Mouse (Mus musculus) embryonic fibroblast, embryonic 13.5 days (primary cell): Measurements from ENCODE around the gene Cnrip1. TPM values are rescaled to one million over a fixed set of nuclear protein-coding genes. Genes with fewer than 3 reads are reported as not detected.

Experiments
- H3K27ac ChIP-seq: 2 replicates; pipeline ENCODE4 v1.5.1; 2012; ENCODE audit warnings: low read length, control low read depth, inconsistent platforms; ENCODE audit not compliant: insufficient read depth
- H3K4me1 ChIP-seq: 2 replicates; pipeline ENCODE4 v1.6.1; 2011; ENCODE audit warnings: low read length; ENCODE audit not compliant: control insufficient read depth, insufficient read depth
- H3K4me3 ChIP-seq: 2 replicates; pipeline ENCODE4 v1.5.1; 2011; ENCODE audit warnings: mild to moderate bottlenecking, control low read depth, low read length; ENCODE audit not compliant: insufficient read depth
- CTCF ChIP-seq: IDR thresholded peaks from 2 replicates; pipeline ENCODE4 v1.5.1; 2011; ENCODE audit warnings: mild to moderate bottlenecking, control low read depth, low read length, moderate library complexity, borderline replicate concordance; ENCODE audit not compliant: insufficient read depth
- POLR2A ChIP-seq: IDR thresholded peaks from 2 replicates; pipeline ENCODE4 v1.6.1; 2011; ENCODE audit warnings: low read depth, mild to moderate bottlenecking, control low read depth, low read length, moderate library complexity
- polyA plus RNA-seq: library from polyadenylated mRNA; stranded (reverse); fragments of >200 nt; gene quantifications from 2 replicates; pipeline ENCODE4 v1.2.4, GENCODE M21; 2011; ENCODE audit warnings: low read depth; ENCODE audit not compliant: missing spikeins, insufficient read length

The Cnrip1 gene
- polyA plus RNA-seq, 1 experiment: 25.9 TPM

GRCm38 (mm10) chr11:17106936-17107335, 55.5 kb downstream of the Cnrip1 start:
- Histone ChIP-seq H3K4me1 (no peaks in the 10 kb centered on the region), H3K27ac (no peak overlapping the region)
- no peak for TF ChIP-seq POLR2A
- TF ChIP-seq CTCF: no peak

DNA sequence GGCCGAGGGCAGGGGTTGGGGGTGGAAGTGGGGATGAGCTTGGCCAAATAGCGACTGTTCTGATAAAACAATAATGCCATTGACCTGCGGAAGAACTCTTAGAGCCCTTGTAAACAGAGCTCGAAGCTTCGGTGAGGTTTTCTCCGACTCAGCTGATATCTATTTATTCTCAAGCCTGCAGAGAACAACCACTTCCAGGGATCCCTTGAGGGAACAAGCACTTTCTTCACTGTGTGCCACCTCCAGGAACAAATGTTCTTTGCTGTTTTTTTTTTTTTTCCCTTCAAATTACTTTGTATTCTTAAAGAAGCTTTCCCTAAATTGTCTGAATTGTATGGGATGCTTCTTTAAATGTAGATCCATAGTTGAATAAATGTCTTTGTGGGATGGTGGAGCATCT, 56.0 kb downstream of the Cnrip1 start:
- Histone ChIP-seq H3K4me3 (no peak overlapping the region), H3K27ac (no peak overlapping the region), H3K4me1 (no peaks in the 10 kb centered on the region)
- TF ChIP-seq CTCF (no peak), POLR2A (no peak)

More at GRCm38 (mm10) chr11:17106936-17107335, 55.5 kb downstream of the Cnrip1 start:
- H3K4me3 ChIP-seq: no peak overlapping the region

GRCm38 (mm10) chr11:17112419-17113090, 61.2 kb downstream of the Cnrip1 start:
- no peak overlapping the region for H3K4me3 ChIP-seq
- no peaks in the 10 kb centered on the region for H3K4me1 ChIP-seq
- TF ChIP-seq CTCF (no peak), POLR2A (no peak)
- H3K27ac ChIP-seq: no peak overlapping the region

DNA sequence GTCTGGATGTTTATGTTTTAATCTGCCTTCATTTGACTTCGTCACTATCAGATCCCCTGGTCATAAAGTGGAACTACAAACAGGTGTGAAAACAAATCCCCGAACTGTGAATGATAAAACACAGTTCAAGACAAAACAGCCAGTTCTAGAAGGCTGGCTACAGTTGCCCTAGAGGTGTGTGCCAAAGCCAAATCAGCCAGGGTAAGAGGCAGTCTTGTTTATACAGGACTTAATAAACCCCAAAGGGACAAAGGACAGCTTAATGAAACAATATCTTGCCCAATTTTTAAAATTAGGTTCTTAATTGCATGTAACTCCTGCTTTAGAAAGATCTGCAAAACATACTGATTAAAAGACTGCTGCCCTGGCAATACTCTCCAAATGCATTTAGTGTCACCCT, 75.0 kb downstream of the Cnrip1 start:
- no peak for TF ChIP-seq CTCF
- TF ChIP-seq POLR2A: no peak
- no peak overlapping the region for H3K27ac ChIP-seq

More for the DNA sequence above, 75.0 kb downstream of the Cnrip1 start:
- Histone ChIP-seq H3K4me3 (no peak overlapping the region), H3K4me1 (no peaks in the 10 kb centered on the region)

Other genes starting within 250 kb of the Cnrip1 start
- gene Fbxo48, start 100.2 kb upstream of the Cnrip1 start, polyA plus RNA-seq: 3.4 and 5.4 TPM in 2 replicates
- 1.2 and 3.2 TPM in 2 replicates for gene Plek, start 795 bp downstream of the Cnrip1 start, polyA plus RNA-seq
- 135 and 153 TPM in 2 replicates for gene Ppp3r1, start 107.7 kb downstream of the Cnrip1 start, polyA plus RNA-seq
- 19.9 and 20.3 TPM in 2 replicates for gene Wdr92, start 130.5 kb downstream of the Cnrip1 start, polyA plus RNA-seq
- 60.2 and 67.2 TPM in 2 replicates for gene Pno1, start 160.0 kb downstream of the Cnrip1 start, polyA plus RNA-seq
- 217 and 250 TPM in 2 replicates for gene C1d, start 206.0 kb downstream of the Cnrip1 start, polyA plus RNA-seq